Mouse (Mus musculus) forebrain, embryonic 13.5 days (tissue): ENCODE measurements at regions not wholly inside any gene's neighbourhood (a gene's known extent, or its start where the extent isn't known, plus 50 kb on each side); places are given as distances from the start of the nearest gene placed in this dataset.

Experiments used
- ATAC-seq: fragments of 200-750 bp; cut with Nextera tagmentation; 2 replicates; pipeline ENCODE4 v1.8.0; 2017
- H3K27ac ChIP-seq: fragments of 300-500 bp; sonication (generic); 2 replicates; pipeline ENCODE4 v1.5.1; 2015; ENCODE audit warnings: inconsistent platforms, mild to moderate bottlenecking, moderate library complexity
- H3K27me3 ChIP-seq: fragments of 300-500 bp; sonication (generic); 2 replicates; pipeline ENCODE4 v1.6.1; 2015; ENCODE audit warnings: mild to moderate bottlenecking, inconsistent platforms
- H3K36me3 ChIP-seq: fragments of 300-500 bp; sonication (generic); 2 replicates; pipeline ENCODE4 v1.6.1; 2015; ENCODE audit warnings: mild to moderate bottlenecking, inconsistent platforms; ENCODE audit not compliant: poor library complexity, severe bottlenecking
- H3K4me1 ChIP-seq: fragments of 300-500 bp; sonication (generic); 2 replicates; pipeline ENCODE4 v1.6.1; 2015; ENCODE audit warnings: inconsistent platforms
- H3K4me2 ChIP-seq: fragments of 300-500 bp; sonication (generic); 2 replicates; pipeline ENCODE4 v1.6.1; 2015; ENCODE audit warnings: inconsistent platforms, mild to moderate bottlenecking, moderate library complexity
- H3K4me3 ChIP-seq: fragments of 300-500 bp; sonication (generic); 2 replicates; pipeline ENCODE4 v1.5.1; 2015; ENCODE audit warnings: mild to moderate bottlenecking, inconsistent platforms
- H3K9ac ChIP-seq: fragments of 300-500 bp; sonication (generic); 2 replicates; pipeline ENCODE4 v1.6.1; 2015; ENCODE audit warnings: mild to moderate bottlenecking, inconsistent platforms
- H3K9me3 ChIP-seq: fragments of 300-500 bp; sonication (generic); replicated peaks from 2 replicates; pipeline ENCODE4 v1.6.1; 2016; ENCODE audit warnings: inconsistent platforms
- WGBS: fragments of 180-500 bp; shearing (Covaris S2); methylation state at CpG from one replicate; pipeline ENCODE4 v1.1.7; 2015; 5-methylcytosine and 5-hydroxymethylcytosine counted together

GRCm38 (mm10) chrX:99624515-99625179 is 153.6 kb upstream of the Pja1 start:
- peaks cover 24% of the 10 kb centered on the region; the same call in 1 of the 2 replicates for H3K27me3 ChIP-seq
- 81% methylated on average over 5 of the region's 5 CpGs for WGBS
- no peak overlapping the region for H3K9ac ChIP-seq
- ATAC-seq = no peak
- H3K27ac ChIP-seq = no peak overlapping the region
- H3K4me2 ChIP-seq = no peak overlapping the region
- no peak overlapping the region for H3K4me3 ChIP-seq
- H3K9me3 ChIP-seq = no peaks in the 10 kb centered on the region
- no peaks in the 10 kb centered on the region for H3K36me3 ChIP-seq
- H3K4me1 ChIP-seq = no peaks in the 10 kb centered on the region

GRCm38 (mm10) chrX:99612130-99612759 is 141.2 kb upstream of the Pja1 start:
- Histone ChIP-seq H3K36me3 (no peaks in the 10 kb centered on the region), H3K9me3 (no peaks in the 10 kb centered on the region), H3K4me2 (no peak overlapping the region), H3K27me3 (peaks cover 28% of the 10 kb centered on the region; the same call in 1 of the 2 replicates), H3K9ac (no peak overlapping the region), H3K4me1 (peaks cover 12% of the 10 kb centered on the region), H3K27ac (no peak overlapping the region), H3K4me3 (no peak overlapping the region)
- no peak for ATAC-seq
- WGBS = 60% methylated on average over 9 of the region's 9 CpGs

GRCm38 (mm10) chrX:99610096-99610495 is 139.0 kb upstream of the Pja1 start:
- Histone ChIP-seq H3K9me3 (no peaks in the 10 kb centered on the region), H3K9ac (no peak overlapping the region), H3K4me3 (no peak overlapping the region), H3K4me2 (no peak overlapping the region), H3K27me3 (peaks cover 37% of the 10 kb centered on the region; the same call in 1 of the 2 replicates), H3K4me1 (peaks cover 12% of the 10 kb centered on the region), H3K27ac (no peak overlapping the region), H3K36me3 (no peaks in the 10 kb centered on the region)
- no peak for ATAC-seq
- 70% methylated on average over 5 of the region's 5 CpGs for WGBS

GRCm38 (mm10) chrX:99609591-99609990 is 138.5 kb upstream of the Pja1 start:
- no peak overlapping the region for H3K4me2 ChIP-seq
- H3K4me3 ChIP-seq = no peak overlapping the region
- ATAC-seq = no peak
- peaks cover 36% of the 10 kb centered on the region; the same call in 1 of the 2 replicates for H3K27me3 ChIP-seq
- no peak overlapping the region for H3K9ac ChIP-seq
- H3K9me3 ChIP-seq = no peaks in the 10 kb centered on the region
- no peak overlapping the region for H3K27ac ChIP-seq
- peaks cover 12% of the 10 kb centered on the region for H3K4me1 ChIP-seq
- WGBS = 64% methylated on average over 2 of the region's 2 CpGs
- H3K36me3 ChIP-seq = no peaks in the 10 kb centered on the region

- H3K4me3 ChIP-seq = no peak overlapping the region
- peaks cover 38% of the 10 kb centered on the region; the same call in 1 of the 2 replicates for H3K27me3 ChIP-seq
- ATAC-seq = peak; percentile 41; the same call in 1 of the 2 replicates
- peaks cover 12% of the 10 kb centered on the region for H3K4me1 ChIP-seq
- no peak overlapping the region for H3K27ac ChIP-seq
- H3K9ac ChIP-seq = no peak overlapping the region
- 46% methylated on average over 2 of the region's 2 CpGs for whole genome bisulfite sequencing
- no peaks in the 10 kb centered on the region for H3K9me3 ChIP-seq
- H3K36me3 ChIP-seq = no peaks in the 10 kb centered on the region
- H3K4me2 ChIP-seq = no peak overlapping the region
Observed at GRCm38 (mm10) chrX:99608284-99608692, 137.2 kb upstream of the Pja1 start.

GRCm38 (mm10) chrX:99605084-99605824 is 134.2 kb upstream of the Pja1 start:
- no peak for ATAC-seq
- Histone ChIP-seq H3K27ac (no peak overlapping the region), H3K27me3 (peaks cover 28% of the 10 kb centered on the region; the same call in 1 of the 2 replicates), H3K36me3 (no peaks in the 10 kb centered on the region), H3K4me3 (no peak overlapping the region), H3K4me1 (peaks cover 12% of the 10 kb centered on the region), H3K9me3 (no peaks in the 10 kb centered on the region), H3K9ac (no peak overlapping the region), H3K4me2 (no peak overlapping the region)
- 57% methylated on average over 10 of the region's 10 CpGs for WGBS

- H3K27me3 ChIP-seq = peaks cover 36% of the 10 kb centered on the region; the same call in 1 of the 2 replicates
- no peak overlapping the region for H3K9ac ChIP-seq
- H3K4me3 ChIP-seq = no peak overlapping the region
- no peaks in the 10 kb centered on the region for H3K36me3 ChIP-seq
- no peaks in the 10 kb centered on the region for H3K9me3 ChIP-seq
- ATAC-seq = no peak
- no peak overlapping the region for H3K4me2 ChIP-seq
- peaks cover 10% of the 10 kb centered on the region for H3K4me1 ChIP-seq
- H3K27ac ChIP-seq = no peak overlapping the region
- 79% methylated on average over 6 of the region's 6 CpGs for WGBS
Observed at GRCm38 (mm10) chrX:99603714-99604113, 132.6 kb upstream of the Pja1 start.

GRCm38 (mm10) chrX:99602268-99602885 is 131.3 kb upstream of the Pja1 start:
- H3K9me3 ChIP-seq = no peaks in the 10 kb centered on the region
- ATAC-seq = no peak
- H3K27me3 ChIP-seq = peaks cover 37% of the 10 kb centered on the region; the same call in 1 of the 2 replicates
- no peak overlapping the region for H3K4me3 ChIP-seq
- no peak overlapping the region for H3K27ac ChIP-seq
- H3K9ac ChIP-seq = no peak overlapping the region
- H3K36me3 ChIP-seq = no peaks in the 10 kb centered on the region
- H3K4me1 ChIP-seq = peaks cover 2% of the 10 kb centered on the region; the same call in 1 of the 2 replicates
- H3K4me2 ChIP-seq = no peak overlapping the region
- WGBS = 84% methylated on average over 12 of the region's 12 CpGs

GRCm38 (mm10) chrX:99595493-99595892 is 124.4 kb upstream of the Pja1 start:
- no peak overlapping the region for H3K27ac ChIP-seq
- H3K4me3 ChIP-seq = no peak overlapping the region
- H3K4me1 ChIP-seq = peaks cover 12% of the 10 kb centered on the region
- no peak overlapping the region for H3K9ac ChIP-seq
- H3K4me2 ChIP-seq = no peak overlapping the region
- peaks cover 25% of the 10 kb centered on the region for H3K27me3 ChIP-seq
- ATAC-seq = no peak
- no peaks in the 10 kb centered on the region for H3K9me3 ChIP-seq
- no peaks in the 10 kb centered on the region for H3K36me3 ChIP-seq
- WGBS = 85% methylated on average over 6 of the region's 6 CpGs

GRCm38 (mm10) chrX:99593872-99594487 is 122.9 kb upstream of the Pja1 start:
- Histone ChIP-seq H3K27ac (no peak overlapping the region), H3K4me3 (no peak overlapping the region), H3K36me3 (no peaks in the 10 kb centered on the region), H3K9ac (no peak overlapping the region), H3K4me1 (peaks cover 12% of the 10 kb centered on the region), H3K27me3 (peaks cover 18% of the 10 kb centered on the region), H3K9me3 (no peaks in the 10 kb centered on the region), H3K4me2 (no peak overlapping the region)
- WGBS = 22% methylated on average over 20 of the region's 28 CpGs
- peak; percentile 48; the same call in 1 of the 2 replicates for ATAC-seq

- WGBS = 35% methylated on average over 11 of the region's 11 CpGs
- H3K9me3 ChIP-seq = no peaks in the 10 kb centered on the region
- no peak overlapping the region for H3K4me3 ChIP-seq
- no peaks in the 10 kb centered on the region for H3K36me3 ChIP-seq
- ATAC-seq = peak; percentile 58; the same call in 1 of the 2 replicates
- H3K27ac ChIP-seq = peak overlapping the region; percentile 27; the same call in 1 of the 2 replicates
- H3K9ac ChIP-seq = no peak overlapping the region
- no peak overlapping the region for H3K4me2 ChIP-seq
- H3K4me1 ChIP-seq = peaks cover 12% of the 10 kb centered on the region
- H3K27me3 ChIP-seq = peaks cover 13% of the 10 kb centered on the region
Observed at GRCm38 (mm10) chrX:99592980-99593379, 121.9 kb upstream of the Pja1 start.
